Mouse (Mus musculus) hindbrain, embryonic 11.5 days (tissue): ENCODE measurements around the gene Bcas2. TPM values are rescaled to one million over a fixed set of nuclear protein-coding genes. Genes with fewer than 3 reads are reported as not detected.
"Not testable (repeated sequence)": the region's sequence is repeated elsewhere in the genome, so short reads cannot be mapped to it uniquely, and the experiment has no call there.

ENCODE experiments used
- ATAC-seq: fragments of 200-750 bp; cut with Nextera tagmentation; 2 replicates; pipeline ENCODE4 v1.8.0; 2017; ENCODE audit warnings: mild to moderate bottlenecking, moderate TSS enrichment, moderate library complexity; ENCODE audit not compliant: low FRiP score
- DNase-seq: peaks from one replicate; pipeline ENCODE4 v3.0.0-alpha.2; 2015; ENCODE audit warnings: low spot score
- H3K27ac ChIP-seq: fragments of 300-500 bp; sonication (generic); 2 replicates; pipeline ENCODE4 v1.5.1; 2014; ENCODE audit warnings: mild to moderate bottlenecking, low read depth, low read length
- H3K27me3 ChIP-seq: fragments of 300-500 bp; sonication (generic); 2 replicates; pipeline ENCODE4 v1.6.1; 2014; ENCODE audit warnings: mild to moderate bottlenecking, low read length, moderate library complexity, mixed read lengths; ENCODE audit not compliant: control insufficient read depth, insufficient read depth
- H3K36me3 ChIP-seq: fragments of 300-500 bp; sonication (generic); 2 replicates; pipeline ENCODE4 v1.6.1; 2014; ENCODE audit warnings: mild to moderate bottlenecking, low read length, moderate library complexity, mixed read lengths; ENCODE audit not compliant: control insufficient read depth, insufficient read depth
- H3K4me1 ChIP-seq: fragments of 300-500 bp; sonication (generic); replicated peaks from 2 replicates; pipeline ENCODE4 v1.6.1; 2014; ENCODE audit warnings: low read length, mixed read lengths; ENCODE audit not compliant: control insufficient read depth, insufficient read depth
- H3K4me2 ChIP-seq: fragments of 300-500 bp; sonication (generic); replicated peaks from 2 replicates; pipeline ENCODE4 v1.6.1; 2014; ENCODE audit warnings: mild to moderate bottlenecking, low read depth, low read length
- H3K4me3 ChIP-seq: fragments of 300-500 bp; sonication (generic); 2 replicates; pipeline ENCODE4 v1.5.1; 2014; ENCODE audit warnings: low read depth, low read length
- H3K9ac ChIP-seq: fragments of 300-500 bp; sonication (generic); 2 replicates; pipeline ENCODE4 v1.6.1; 2014; ENCODE audit warnings: low read depth, low read length
- H3K9me3 ChIP-seq: fragments of 300-500 bp; sonication (generic); 2 replicates; pipeline ENCODE4 v1.6.1; 2016; ENCODE audit warnings: low read length; ENCODE audit not compliant: control insufficient read depth
- WGBS: fragments of 180-500 bp; shearing (Covaris S2); extraction: QIAGEN DNeasy Blood & Tissue Kit; methylation state at CpG from one replicate; pipeline ENCODE4 v1.1.7; 2014; 5-methylcytosine and 5-hydroxymethylcytosine counted together
- polyA plus RNA-seq: library from polyadenylated mRNA; unstranded; fragments of >200 nt; fragmentation: Nextera tagmentation; extraction: Ambion mirVana; gene quantifications from 2 replicates; pipeline ENCODE4 v1.2.1, GENCODE M21; 2014

Bcas2 gene
- polyA plus RNA-seq, 1 experiment from 2014 or later, result 251 TPM

- H3K27me3 ChIP-seq, H3K4me1 ChIP-seq, H3K9ac ChIP-seq, H3K27ac ChIP-seq, H3K9me3 ChIP-seq, H3K36me3 ChIP-seq, H3K4me3 ChIP-seq, ATAC-seq, H3K4me2 ChIP-seq, DNase-seq: not testable (repeated sequence)
- 95% methylated on average over 7 of the region's 7 CpGs for WGBS
Measured at GRCm38 (mm10) chr3:103201105-103201504, 29.6 kb downstream of the Bcas2 start.

- Histone ChIP-seq H3K27ac (no peak overlapping the region), H3K4me3 (no peak overlapping the region), H3K36me3 (no peaks in the 10 kb centered on the region), H3K9ac (no peak overlapping the region), H3K9me3 (no peaks in the 10 kb centered on the region; the same call in 1 of the 2 replicates), H3K27me3 (no peaks in the 10 kb centered on the region), H3K4me2 (no peak overlapping the region), H3K4me1 (no peaks in the 10 kb centered on the region)
- DNase-seq, result no peak
- WGBS, result 90% methylated on average over 1 of the region's 1 CpGs
- ATAC-seq, result no peak
Measured at GRCm38 (mm10) chr3:103203554-103203953, 32.1 kb downstream of the Bcas2 start.

GRCm38 (mm10) chr3:103204445-103204844 is 33.0 kb downstream of the Bcas2 start:
- Histone ChIP-seq H3K4me1 (no peaks in the 10 kb centered on the region), H3K36me3 (no peaks in the 10 kb centered on the region), H3K4me3 (no peak overlapping the region), H3K9ac (no peak overlapping the region), H3K9me3 (no peaks in the 10 kb centered on the region; the same call in 1 of the 2 replicates), H3K27me3 (no peaks in the 10 kb centered on the region), H3K4me2 (no peak overlapping the region), H3K27ac (no peak overlapping the region)
- ATAC-seq, result no peak
- no peak for DNase-seq
- WGBS, result 91% methylated on average over 3 of the region's 3 CpGs

- DNase-seq (no peak), ATAC-seq (no peak)
- H3K27ac ChIP-seq, result no peak overlapping the region
- no peak overlapping the region for H3K9ac ChIP-seq
- no peak overlapping the region for H3K4me3 ChIP-seq
- H3K4me2 ChIP-seq, result no peak overlapping the region
- H3K9me3 ChIP-seq, result no peaks in the 10 kb centered on the region; the same call in 1 of the 2 replicates
- no peaks in the 10 kb centered on the region for H3K4me1 ChIP-seq
- no peaks in the 10 kb centered on the region for H3K36me3 ChIP-seq
- no peaks in the 10 kb centered on the region for H3K27me3 ChIP-seq
- 91% methylated on average over 6 of the region's 6 CpGs for WGBS
Measured at GRCm38 (mm10) chr3:103206393-103206792, 34.9 kb downstream of the Bcas2 start.

GRCm38 (mm10) chr3:103207749-103208148 is 36.3 kb downstream of the Bcas2 start:
- no peak overlapping the region for H3K27ac ChIP-seq
- no peak overlapping the region for H3K4me3 ChIP-seq
- H3K4me2 ChIP-seq, result no peak overlapping the region
- WGBS, result 36% methylated on average over 5 of the region's 5 CpGs
- H3K36me3 ChIP-seq, result no peaks in the 10 kb centered on the region
- ATAC-seq (no peak), DNase-seq (no peak)
- no peaks in the 10 kb centered on the region; the same call in 1 of the 2 replicates for H3K9me3 ChIP-seq
- no peak overlapping the region for H3K9ac ChIP-seq
- H3K4me1 ChIP-seq, result no peaks in the 10 kb centered on the region
- H3K27me3 ChIP-seq, result no peaks in the 10 kb centered on the region

GRCm38 (mm10) chr3:103208237-103208636 is 36.8 kb downstream of the Bcas2 start:
- no peak overlapping the region for H3K27ac ChIP-seq
- H3K4me3 ChIP-seq, result no peak overlapping the region
- H3K9me3 ChIP-seq, result no peaks in the 10 kb centered on the region; the same call in 1 of the 2 replicates
- no peak overlapping the region for H3K9ac ChIP-seq
- no peaks in the 10 kb centered on the region for H3K27me3 ChIP-seq
- 74% methylated on average over 2 of the region's 2 CpGs for WGBS
- H3K4me1 ChIP-seq, result no peaks in the 10 kb centered on the region
- no peaks in the 10 kb centered on the region for H3K36me3 ChIP-seq
- H3K4me2 ChIP-seq, result no peak overlapping the region
- ATAC-seq, result no peak
- no peak for DNase-seq

- 86% methylated on average over 2 of the region's 2 CpGs for WGBS
- H3K27me3 ChIP-seq, result no peaks in the 10 kb centered on the region
- H3K9ac ChIP-seq, result no peak overlapping the region
- H3K9me3 ChIP-seq, result no peaks in the 10 kb centered on the region
- no peaks in the 10 kb centered on the region for H3K36me3 ChIP-seq
- no peak overlapping the region for H3K27ac ChIP-seq
- no peak overlapping the region for H3K4me2 ChIP-seq
- no peak for ATAC-seq
- DNase-seq, result no peak
- no peaks in the 10 kb centered on the region for H3K4me1 ChIP-seq
- H3K4me3 ChIP-seq, result no peak overlapping the region
Measured at GRCm38 (mm10) chr3:103211101-103211500, 39.6 kb downstream of the Bcas2 start.

GRCm38 (mm10) chr3:103212142-103212541 is 40.7 kb downstream of the Bcas2 start:
- Histone ChIP-seq H3K4me2 (no peak overlapping the region), H3K9ac (no peak overlapping the region), H3K27ac (no peak overlapping the region), H3K4me1 (no peaks in the 10 kb centered on the region), H3K9me3 (no peaks in the 10 kb centered on the region), H3K4me3 (no peak overlapping the region), H3K27me3 (no peaks in the 10 kb centered on the region), H3K36me3 (no peaks in the 10 kb centered on the region)
- ATAC-seq (no peak), DNase-seq (no peak)
- 92% methylated on average over 1 of the region's 1 CpGs for WGBS

GRCm38 (mm10) chr3:103213537-103213936 is 42.1 kb downstream of the Bcas2 start:
- Histone ChIP-seq H3K27ac (no peak overlapping the region), H3K4me3 (no peak overlapping the region), H3K9ac (no peak overlapping the region), H3K4me2 (no peak overlapping the region), H3K27me3 (no peaks in the 10 kb centered on the region), H3K9me3 (no peaks in the 10 kb centered on the region), H3K36me3 (no peaks in the 10 kb centered on the region), H3K4me1 (no peaks in the 10 kb centered on the region)
- 80% methylated on average over 5 of the region's 5 CpGs for WGBS
- DNase-seq, result no peak
- no peak for ATAC-seq
